Mouse (Mus musculus): ENCODE measurements at regions not wholly inside any gene's neighbourhood (a gene's known extent, or its start where the extent isn't known, plus 50 kb on each side); places are given as distances from the start of the nearest gene placed in this dataset.

GRCm38 (mm10) chr14:80990192-80990591 lies 1006.3 kb downstream of the Olfm4 start:
- TF ChIP-seq POLR2A (IDR thresholded peaks at IDR 0.05; ENCODE audit: extremely low read depth, insufficient read depth, low read length) (no peak), CTCF (IDR thresholded peaks at IDR 0.05; ENCODE audit: extremely low read depth, insufficient read depth, low read length) (no peak)
